Mouse (Mus musculus): ENCODE measurements around the gene Rab40c. TPM values are rescaled to one million over a fixed set of nuclear protein-coding genes. Genes with fewer than 3 reads are reported as not detected.

Rab40c gene
- polyA plus RNA-seq, 1 experiment: 18.3 TPM

GRCm38 (mm10) chr17:25843636-25844395 lies 75.7 kb downstream of the Rab40c start:
- Histone ChIP-seq H3K4me2 (ENCODE audit: low read depth) (peak overlapping the region; percentile 68), H3K4me3 (peak overlapping the region; percentile 42), H3K27me3 (ENCODE audit: control insufficient read depth, insufficient read depth, insufficient read length) (no peaks in the 10 kb centered on the region), H3ac (ENCODE audit: control insufficient read depth, insufficient read length) (peak overlapping the region; percentile 59), H3K36me3 (ENCODE audit: control insufficient read depth, insufficient read depth) (peaks cover 4% of the 10 kb centered on the region), H3K79me2 (ENCODE audit: control insufficient read depth, insufficient read depth) (peaks cover 12% of the 10 kb centered on the region)
- no peak for TF ChIP-seq TCF12 (IDR thresholded peaks at IDR 0.05; ENCODE audit: insufficient read depth, poor library complexity, severe bottlenecking)

DNA sequence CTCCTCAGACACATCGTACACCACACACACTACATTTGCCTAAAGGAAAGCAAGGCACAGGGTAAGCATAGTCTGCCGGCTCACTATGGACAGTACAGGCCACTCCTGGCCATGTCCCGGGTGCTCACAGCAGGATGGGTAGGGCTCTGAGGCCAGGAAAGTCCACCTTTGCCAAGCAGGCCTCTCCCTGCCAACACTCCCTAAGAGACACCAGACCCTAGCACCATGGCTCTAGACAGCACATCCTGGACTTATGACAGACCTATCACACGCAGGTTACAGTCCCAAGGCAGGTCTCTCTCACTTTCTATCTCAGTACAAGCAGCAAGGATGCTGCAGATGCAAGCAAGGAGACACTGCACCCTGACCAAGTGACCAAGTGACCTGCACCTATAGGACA lies 76.4 kb downstream of the Rab40c start:
- H3K79me2 ChIP-seq (ENCODE audit: control insufficient read depth, insufficient read depth): peaks cover 12% of the 10 kb centered on the region
- peak overlapping the region; percentile 59 for H3ac ChIP-seq (ENCODE audit: control insufficient read depth, insufficient read length)
- H3K4me2 ChIP-seq (ENCODE audit: low read depth): peak overlapping the region; percentile 68
- peak overlapping the region; percentile 42 for H3K4me3 ChIP-seq
- H3K36me3 ChIP-seq (ENCODE audit: control insufficient read depth, insufficient read depth): peaks cover 9% of the 10 kb centered on the region
- TF ChIP-seq TCF3 (IDR thresholded peaks at IDR 0.05; ENCODE audit: insufficient read length, low read depth) (no peak), REST (IDR thresholded peaks at IDR 0.05; ENCODE audit: insufficient read depth, insufficient read length) (no peak), SRF (IDR thresholded peaks at IDR 0.05; ENCODE audit: control insufficient read depth, insufficient read length, low read depth) (no peak), CEBPB (IDR thresholded peaks at IDR 0.05; ENCODE audit: insufficient read depth, poor library complexity, severe bottlenecking) (no peak), MAX (IDR thresholded peaks at IDR 0.05; ENCODE audit: low read depth) (no peak), MYOG (IDR thresholded peaks at IDR 0.05; ENCODE audit: control insufficient read depth in 1 of 3, insufficient read depth in 1 of 3, insufficient read length in 2 of 3, low read depth in 2 of 3) (no peak), USF1 (IDR thresholded peaks at IDR 0.05; ENCODE audit: low read depth) (no peak), POLR2A (IDR thresholded peaks at IDR 0.05; ENCODE audit: insufficient read length, low read depth) (no peak), POLR2AphosphoS2 (IDR thresholded peaks at IDR 0.05; ENCODE audit: insufficient read length, low read depth) (no peak), TCF12 (IDR thresholded peaks at IDR 0.05; ENCODE audit: insufficient read depth, poor library complexity, severe bottlenecking) (no peak), E2F4 (IDR thresholded peaks at IDR 0.05; ENCODE audit: insufficient read depth) (no peak), MYOD1 (IDR thresholded peaks at IDR 0.05; ENCODE audit: control insufficient read depth in 1 of 3, insufficient read length in 2 of 3, low read depth in 2 of 3) (no peak)
- no peaks in the 10 kb centered on the region for H3K27me3 ChIP-seq (ENCODE audit: control insufficient read depth, insufficient read depth, insufficient read length)

- H3K4me2 ChIP-seq (ENCODE audit: low read depth): no peak overlapping the region
- H3K79me2 ChIP-seq (ENCODE audit: control insufficient read depth, insufficient read depth): peaks cover 12% of the 10 kb centered on the region
- H3ac ChIP-seq (ENCODE audit: control insufficient read depth, insufficient read length): no peak overlapping the region
- TF ChIP-seq MYOD1 (IDR thresholded peaks at IDR 0.05; ENCODE audit: control insufficient read depth in 1 of 3, insufficient read length in 2 of 3, low read depth in 2 of 3) (no peak), POLR2AphosphoS2 (IDR thresholded peaks at IDR 0.05; ENCODE audit: insufficient read length, low read depth) (no peak), REST (IDR thresholded peaks at IDR 0.05; ENCODE audit: insufficient read depth, insufficient read length) (no peak), CEBPB (IDR thresholded peaks at IDR 0.05; ENCODE audit: insufficient read depth, poor library complexity, severe bottlenecking) (no peak), SRF (IDR thresholded peaks at IDR 0.05; ENCODE audit: control insufficient read depth, insufficient read length, low read depth) (no peak), TCF12 (IDR thresholded peaks at IDR 0.05; ENCODE audit: insufficient read depth, poor library complexity, severe bottlenecking) (no peak), MAX (IDR thresholded peaks at IDR 0.05; ENCODE audit: low read depth) (no peak), TCF3 (IDR thresholded peaks at IDR 0.05; ENCODE audit: insufficient read length, low read depth) (no peak), POLR2A (IDR thresholded peaks at IDR 0.05; ENCODE audit: insufficient read length, low read depth) (no peak), E2F4 (IDR thresholded peaks at IDR 0.05; ENCODE audit: insufficient read depth) (no peak), USF1 (IDR thresholded peaks at IDR 0.05; ENCODE audit: low read depth) (no peak), MYOG (IDR thresholded peaks at IDR 0.05; ENCODE audit: control insufficient read depth in 1 of 3, insufficient read depth in 1 of 3, insufficient read length in 2 of 3, low read depth in 2 of 3) (no peak)
- peaks cover 13% of the 10 kb centered on the region for H3K36me3 ChIP-seq (ENCODE audit: control insufficient read depth, insufficient read depth)
- H3K27me3 ChIP-seq (ENCODE audit: control insufficient read depth, insufficient read depth, insufficient read length): no peaks in the 10 kb centered on the region
- no peak overlapping the region for H3K4me3 ChIP-seq
These were observed 77.0 kb downstream of the Rab40c start for GRCm38 (mm10) chr17:25842509-25842908.

GRCm38 (mm10) chr17:25841117-25841880 lies 78.2 kb downstream of the Rab40c start, which contains the start of gene Gm20683:
Gene Gm20683, minus strand, starts transcription at chr17:25841763.
- H3K4me2 ChIP-seq (ENCODE audit: low read depth): no peak within 1 kb of the TSS
- peaks cover 13% of the 10 kb centered on the region for H3K36me3 ChIP-seq (ENCODE audit: control insufficient read depth, insufficient read depth)
- no peak within 1 kb of the TSS for H3ac ChIP-seq (ENCODE audit: control insufficient read depth, insufficient read length)
- no peaks in the 10 kb centered on the region for H3K27me3 ChIP-seq (ENCODE audit: control insufficient read depth, insufficient read depth, insufficient read length)
- TF ChIP-seq SRF (IDR thresholded peaks at IDR 0.05; ENCODE audit: control insufficient read depth, insufficient read length, low read depth): peak; percentile 21
- TF ChIP-seq POLR2A (IDR thresholded peaks at IDR 0.05; ENCODE audit: insufficient read length, low read depth): no peak
- H3K79me2 ChIP-seq (ENCODE audit: control insufficient read depth, insufficient read depth): peaks cover 12% of the 10 kb centered on the region
- no peak within 1 kb of the TSS for H3K4me3 ChIP-seq

GRCm38 (mm10) chr17:25840519-25840918 lies 79.0 kb downstream of the Rab40c start:
- no peak overlapping the region for H3ac ChIP-seq (ENCODE audit: control insufficient read depth, insufficient read length)
- TF ChIP-seq USF1 (IDR thresholded peaks at IDR 0.05; ENCODE audit: low read depth): no peak
- no peak for TF ChIP-seq MYOG (IDR thresholded peaks at IDR 0.05; ENCODE audit: control insufficient read depth in 1 of 3, insufficient read depth in 1 of 3, insufficient read length in 2 of 3, low read depth in 2 of 3)
- TF ChIP-seq CEBPB (IDR thresholded peaks at IDR 0.05; ENCODE audit: insufficient read depth, poor library complexity, severe bottlenecking): no peak
- TF ChIP-seq POLR2AphosphoS2 (IDR thresholded peaks at IDR 0.05; ENCODE audit: insufficient read length, low read depth): no peak
- no peak for TF ChIP-seq REST (IDR thresholded peaks at IDR 0.05; ENCODE audit: insufficient read depth, insufficient read length)
- no peak for TF ChIP-seq MAX (IDR thresholded peaks at IDR 0.05; ENCODE audit: low read depth)
- TF ChIP-seq MYOD1 (IDR thresholded peaks at IDR 0.05; ENCODE audit: control insufficient read depth in 1 of 3, insufficient read length in 2 of 3, low read depth in 2 of 3): no peak
- no peak for TF ChIP-seq TCF3 (IDR thresholded peaks at IDR 0.05; ENCODE audit: insufficient read length, low read depth)
- no peak for TF ChIP-seq TCF12 (IDR thresholded peaks at IDR 0.05; ENCODE audit: insufficient read depth, poor library complexity, severe bottlenecking)
- TF ChIP-seq POLR2A (IDR thresholded peaks at IDR 0.05; ENCODE audit: insufficient read length, low read depth): no peak
- no peak for TF ChIP-seq SRF (IDR thresholded peaks at IDR 0.05; ENCODE audit: control insufficient read depth, insufficient read length, low read depth)
- no peak for TF ChIP-seq E2F4 (IDR thresholded peaks at IDR 0.05; ENCODE audit: insufficient read depth)
- H3K36me3 ChIP-seq (ENCODE audit: control insufficient read depth, insufficient read depth): peaks cover 13% of the 10 kb centered on the region
- H3K4me3 ChIP-seq: no peak overlapping the region
- no peak overlapping the region for H3K4me2 ChIP-seq (ENCODE audit: low read depth)
- H3K27me3 ChIP-seq (ENCODE audit: control insufficient read depth, insufficient read depth, insufficient read length): no peaks in the 10 kb centered on the region
- peaks cover 12% of the 10 kb centered on the region for H3K79me2 ChIP-seq (ENCODE audit: control insufficient read depth, insufficient read depth)
